Mouse (Mus musculus) intestine, postnatal 0 days (tissue): Measurements from ENCODE around the gene Cfap54. TPM values are rescaled to one million over a fixed set of nuclear protein-coding genes. Genes with fewer than 3 reads are reported as not detected.

ENCODE experiments used
- ATAC-seq: fragments of 200-750 bp; cut with Nextera tagmentation; 2 replicates; pipeline ENCODE4 v1.8.0; 2017; ENCODE audit warnings: mild to moderate bottlenecking, moderate TSS enrichment, moderate library complexity
- H3K27ac ChIP-seq: fragments of 300-500 bp; sonication (generic); 2 replicates; pipeline ENCODE4 v1.5.1; 2014; ENCODE audit warnings: mild to moderate bottlenecking, low read depth, low read length, moderate library complexity
- H3K27me3 ChIP-seq: fragments of 300-500 bp; sonication (generic); replicated peaks from 2 replicates; pipeline ENCODE4 v1.6.1; 2014; ENCODE audit warnings: low read length, mixed read lengths; ENCODE audit not compliant: control insufficient read depth, insufficient read depth
- H3K36me3 ChIP-seq: fragments of 300-500 bp; sonication (generic); 2 replicates; pipeline ENCODE4 v1.6.1; 2014; ENCODE audit warnings: mild to moderate bottlenecking, moderate library complexity; ENCODE audit not compliant: control insufficient read depth, insufficient read depth
- H3K4me1 ChIP-seq: fragments of 300-500 bp; sonication (generic); replicated peaks from 2 replicates; pipeline ENCODE4 v1.6.1; 2014; ENCODE audit warnings: antibody characterized with exemption, low read length, mixed read lengths; ENCODE audit not compliant: control insufficient read depth, insufficient read depth
- H3K4me2 ChIP-seq: fragments of 300-500 bp; sonication (generic); replicated peaks from 2 replicates; pipeline ENCODE4 v1.6.1; 2014; ENCODE audit warnings: low read depth, mild to moderate bottlenecking, moderate library complexity
- H3K4me3 ChIP-seq: fragments of 300-500 bp; sonication (generic); 2 replicates; pipeline ENCODE4 v1.5.1; 2014; ENCODE audit warnings: low read depth, low read length
- H3K9ac ChIP-seq: fragments of 300-500 bp; sonication (generic); 2 replicates; pipeline ENCODE4 v1.6.1; 2014; ENCODE audit warnings: mild to moderate bottlenecking, low read depth, low read length
- H3K9me3 ChIP-seq: fragments of 300-500 bp; sonication (generic); 2 replicates; pipeline ENCODE4 v1.6.1; 2016; ENCODE audit warnings: mixed run types; ENCODE audit not compliant: control insufficient read depth
- CTCF ChIP-seq: sonication (generic); IDR thresholded peaks from 2 replicates; pipeline ENCODE4 v1.5.1; 2016; ENCODE audit warnings: low read depth, mild to moderate bottlenecking, control low read depth, antibody characterized with exemption, moderate library complexity
- WGBS: fragments of 180-500 bp; shearing (Covaris S2); extraction: QIAGEN DNeasy Blood & Tissue Kit; methylation state at CpG from one replicate; pipeline ENCODE4 v1.1.7; 2014; 5-methylcytosine and 5-hydroxymethylcytosine counted together
- polyA plus RNA-seq: library from polyadenylated mRNA; unstranded; fragments of >200 nt; fragmentation: Nextera tagmentation; extraction: Ambion mirVana; gene quantifications from 2 replicates; pipeline ENCODE4 v1.2.1, GENCODE M21; 2015

Gene Cfap54
- polyA plus RNA-seq, 1 experiment from 2014 or later, result not detected

- Histone ChIP-seq H3K9ac (no peak overlapping the region), H3K4me3 (no peak overlapping the region), H3K4me1 (no peaks in the 10 kb centered on the region), H3K27ac (no peak overlapping the region), H3K9me3 (no peaks in the 10 kb centered on the region), H3K27me3 (no peaks in the 10 kb centered on the region), H3K4me2 (no peak overlapping the region), H3K36me3 (no peaks in the 10 kb centered on the region)
- no peak for TF ChIP-seq CTCF
- ATAC-seq, result no peak
- WGBS, result 75% methylated on average over 11 of the region's 11 CpGs
Observed at GRCm38 (mm10) chr10:93103676-93104075, 22.3 kb upstream of the Cfap54 start.

- no peak for ATAC-seq
- no peaks in the 10 kb centered on the region for H3K27me3 ChIP-seq
- H3K9ac ChIP-seq, result no peak overlapping the region
- no peak overlapping the region for H3K4me2 ChIP-seq
- H3K36me3 ChIP-seq, result no peaks in the 10 kb centered on the region
- H3K9me3 ChIP-seq, result no peaks in the 10 kb centered on the region
- H3K4me3 ChIP-seq, result no peak overlapping the region
- 50% methylated on average over 5 of the region's 5 CpGs for WGBS
- no peak overlapping the region for H3K27ac ChIP-seq
- no peak for TF ChIP-seq CTCF
- no peaks in the 10 kb centered on the region for H3K4me1 ChIP-seq
Observed at GRCm38 (mm10) chr10:93102321-93102720, 20.9 kb upstream of the Cfap54 start.

GRCm38 (mm10) chr10:93098211-93098805 is 16.9 kb upstream of the Cfap54 start:
- Histone ChIP-seq H3K36me3 (no peaks in the 10 kb centered on the region), H3K4me2 (no peak overlapping the region), H3K27me3 (no peaks in the 10 kb centered on the region), H3K27ac (no peak overlapping the region), H3K4me1 (no peaks in the 10 kb centered on the region), H3K4me3 (no peak overlapping the region), H3K9me3 (no peaks in the 10 kb centered on the region), H3K9ac (no peak overlapping the region)
- 54% methylated on average over 7 of the region's 7 CpGs for WGBS
- no peak for ATAC-seq
- TF ChIP-seq CTCF, result no peak

- H3K27ac ChIP-seq, result no peak overlapping the region
- no peak overlapping the region for H3K4me2 ChIP-seq
- H3K9ac ChIP-seq, result no peak overlapping the region
- H3K4me1 ChIP-seq, result no peaks in the 10 kb centered on the region
- H3K9me3 ChIP-seq, result no peaks in the 10 kb centered on the region
- ATAC-seq, result no peak
- H3K27me3 ChIP-seq, result no peaks in the 10 kb centered on the region
- H3K4me3 ChIP-seq, result no peak overlapping the region
- TF ChIP-seq CTCF, result no peak
- 89% methylated on average over 7 of the region's 7 CpGs for whole genome bisulfite sequencing
- no peaks in the 10 kb centered on the region for H3K36me3 ChIP-seq
Observed at GRCm38 (mm10) chr10:93097439-93097838, 16.0 kb upstream of the Cfap54 start.

GRCm38 (mm10) chr10:93095827-93096226 is 14.4 kb upstream of the Cfap54 start:
- WGBS, result 73% methylated on average over 4 of the region's 4 CpGs
- no peak overlapping the region for H3K4me3 ChIP-seq
- TF ChIP-seq CTCF, result no peak
- no peak overlapping the region for H3K4me2 ChIP-seq
- no peaks in the 10 kb centered on the region for H3K4me1 ChIP-seq
- no peaks in the 10 kb centered on the region for H3K9me3 ChIP-seq
- no peaks in the 10 kb centered on the region for H3K36me3 ChIP-seq
- ATAC-seq, result no peak
- H3K27ac ChIP-seq, result no peak overlapping the region
- no peak overlapping the region for H3K9ac ChIP-seq
- H3K27me3 ChIP-seq, result no peaks in the 10 kb centered on the region

- Histone ChIP-seq H3K4me2 (no peak overlapping the region), H3K4me3 (no peak overlapping the region), H3K9ac (no peak overlapping the region), H3K27ac (no peak overlapping the region), H3K9me3 (no peaks in the 10 kb centered on the region), H3K27me3 (no peaks in the 10 kb centered on the region), H3K4me1 (no peaks in the 10 kb centered on the region), H3K36me3 (no peaks in the 10 kb centered on the region)
- WGBS, result 72% methylated on average over 7 of the region's 7 CpGs
- TF ChIP-seq CTCF, result no peak
- ATAC-seq, result no peak
Observed at GRCm38 (mm10) chr10:93094957-93095580, 13.7 kb upstream of the Cfap54 start.
